19 mouse cellular contexts compared by ENCODE assay signal in genomic region chr1:54985831-54986230, GRCm38 (mm10).
"Had no signal": no experiment of that assay in that cellular context is flagged by ENCODE, and none has a peak within 500 bp of the region (broad histone marks: within the 10 kb centered on the region; RNA-seq: fewer than 3 reads in every experiment).

No protein-coding gene starts in this region.

- H3K4me2 ChIP-seq: liver, embryonic 15.5 days; lung, embryonic 14.5 days; midbrain, embryonic 12.5 days; neural tube, embryonic 13.5 days; neural tube, embryonic 15.5 days had no signal

- H3K4me3 ChIP-seq: liver, embryonic 15.5 days; midbrain, embryonic 10.5 days; midbrain, embryonic 12.5 days; myocyte; neural tube, embryonic 13.5 days; neural tube, embryonic 15.5 days had no signal

- H3K27me3 ChIP-seq: liver, embryonic 15.5 days; midbrain, embryonic 12.5 days; neural tube, embryonic 13.5 days; neural tube, embryonic 15.5 days had no signal

- H3K9ac ChIP-seq: liver, embryonic 15.5 days; lung, embryonic 14.5 days; midbrain, embryonic 12.5 days; neural tube, embryonic 13.5 days; neural tube, embryonic 15.5 days had no signal

- DNase-seq: lung, adult 18-20 months; lung, embryonic 14.5 days; lung, postnatal 10 days; lung, postnatal 4 days; midbrain, embryonic 14.5 days; retina, postnatal 1 day; right cerebral cortex, adult 18-20 months; right cerebral cortex, postnatal 25 days; right cerebral cortex, postnatal 4 days; spleen, adult 18-20 months; thymus, adult 18-20 months; thymus, postnatal 36 days had no signal

- H3K9me3 ChIP-seq: liver, embryonic 15.5 days; midbrain, embryonic 10.5 days; midbrain, embryonic 12.5 days; neural tube, embryonic 13.5 days; neural tube, embryonic 15.5 days had no signal

- ATAC-seq: midbrain, embryonic 16.5 days had no signal

- H3K27ac ChIP-seq: liver, embryonic 15.5 days; midbrain, embryonic 10.5 days; midbrain, embryonic 12.5 days; neural tube, embryonic 13.5 days; neural tube, embryonic 15.5 days had no signal

- H3K4me1 ChIP-seq: liver, embryonic 15.5 days; midbrain, embryonic 10.5 days; midbrain, embryonic 12.5 days; neural tube, embryonic 13.5 days; neural tube, embryonic 15.5 days had no signal
